Mouse (Mus musculus): Measurements from ENCODE around the gene Ugcg. TPM values are rescaled to one million over a fixed set of nuclear protein-coding genes. Genes with fewer than 3 reads are reported as not detected.

The Ugcg gene
- polyA plus RNA-seq, 1 experiment from 2014 or later, result 8.4 TPM

DNA sequence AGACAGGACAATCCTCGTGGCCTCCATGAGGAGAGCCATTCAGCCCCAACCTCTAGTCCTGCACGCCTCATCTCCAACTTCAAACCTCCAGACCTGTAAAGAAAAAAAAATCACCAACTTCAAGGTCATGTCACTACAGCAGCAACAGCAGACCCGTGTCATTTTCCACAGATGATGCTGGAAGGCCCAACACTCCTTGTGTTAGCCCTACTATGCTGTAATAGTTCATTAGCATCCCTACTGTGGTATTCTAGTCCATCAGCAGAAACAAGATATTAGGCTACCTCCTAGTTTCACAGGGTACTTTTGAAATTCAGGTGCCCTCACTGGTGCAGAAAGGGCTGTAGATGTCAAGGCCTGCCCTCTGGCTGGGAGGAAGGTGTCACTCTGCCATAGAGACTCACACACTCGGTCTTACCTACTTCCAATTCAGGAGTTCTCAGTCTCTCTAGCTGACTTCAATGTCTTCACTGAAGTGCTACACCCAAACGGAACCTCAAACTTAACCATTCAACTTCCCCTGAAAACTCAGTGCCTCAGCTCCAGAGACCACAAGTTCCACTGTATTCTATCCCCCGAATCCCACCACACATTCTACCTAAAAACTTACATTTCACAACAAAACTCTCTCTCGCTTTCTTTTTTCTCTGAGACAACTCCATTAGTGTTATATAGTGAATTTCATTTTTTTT, 54.9 kb downstream of the Ugcg start:
- ATAC-seq (no peak), DNase-seq (no peak)
- Histone ChIP-seq H3K4me1 (ENCODE audit: insufficient read depth) (peaks cover 55% of the 10 kb centered on the region), H3K4me2 (ENCODE audit: low read depth, low read length) (peak overlapping the region; percentile 51; the same call in 1 of the 2 replicates), H3K27ac (ENCODE audit: low read depth) (peak overlapping the region; percentile 89), H3K9ac (replicated peaks) (0 out of 2 replicates have a peak overlapping the region, but pooled peaks have one; percentile 31), H3K27me3 (ENCODE audit: insufficient read depth, low read length) (no peaks in the 10 kb centered on the region), H3K4me3 (ENCODE audit: low read depth, low read length) (no peak overlapping the region), H3K36me3 (replicated peaks; ENCODE audit: insufficient read depth, low read length) (no peaks in the 10 kb centered on the region), H3K9me3 (ENCODE audit: low read length) (no peaks in the 10 kb centered on the region)
- no peak for TF ChIP-seq CTCF (IDR thresholded peaks at IDR 0.05; ENCODE audit: low read depth)
- no peak for TF ChIP-seq EP300 (IDR thresholded peaks at IDR 0.05; ENCODE audit: low read depth)
- WGBS (ENCODE audit: insufficient replicate concordance), result 52% methylated on average over 7 of the region's 7 CpGs

DNA sequence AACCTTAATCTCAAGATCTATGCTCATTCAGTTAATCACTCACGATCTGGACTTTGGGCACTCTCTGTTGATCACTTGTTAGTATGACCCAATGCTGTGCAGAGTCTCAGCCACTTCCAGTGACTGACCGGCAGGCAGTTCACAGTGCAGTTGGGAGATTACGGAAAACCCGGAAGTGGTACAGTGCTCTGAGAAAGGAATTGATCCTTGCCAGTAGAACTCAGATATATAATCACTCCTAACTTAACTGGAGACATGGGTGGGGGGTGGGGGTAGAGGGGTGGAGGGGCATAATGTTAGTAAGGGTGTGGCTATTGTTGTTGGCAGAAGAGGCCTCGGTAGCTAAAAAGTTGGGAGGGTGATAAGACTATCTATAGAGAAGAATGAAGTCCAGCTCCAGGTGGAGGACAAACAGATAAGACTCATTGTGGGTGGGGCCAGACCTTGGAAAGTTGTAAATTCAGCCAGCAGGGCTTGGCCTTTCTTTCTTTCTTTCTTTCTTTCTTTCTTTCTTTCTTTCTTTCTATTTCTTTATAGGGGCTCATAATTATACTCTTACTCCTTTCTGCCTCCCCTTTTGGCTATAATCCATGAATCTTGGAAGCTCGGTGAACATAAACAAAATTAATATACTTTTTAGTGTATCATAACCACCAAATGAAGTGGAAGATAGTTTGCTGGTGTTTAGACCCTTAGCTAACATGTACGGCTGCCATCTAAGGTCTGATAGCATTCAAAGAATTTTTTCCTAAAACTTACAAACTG, 55.9 kb downstream of the Ugcg start:
- Histone ChIP-seq H3K27me3 (ENCODE audit: insufficient read depth, low read length) (no peaks in the 10 kb centered on the region), H3K36me3 (replicated peaks; ENCODE audit: insufficient read depth, low read length) (no peaks in the 10 kb centered on the region), H3K9ac (replicated peaks) (0 out of 2 replicates have a peak overlapping the region, but pooled peaks have one; percentile 31), H3K4me3 (ENCODE audit: low read depth, low read length) (no peak overlapping the region), H3K9me3 (ENCODE audit: low read length) (no peaks in the 10 kb centered on the region), H3K4me2 (ENCODE audit: low read depth, low read length) (peak overlapping the region; percentile 51), H3K27ac (ENCODE audit: low read depth) (peak overlapping the region; percentile 89), H3K4me1 (ENCODE audit: insufficient read depth) (peaks cover 49% of the 10 kb centered on the region)
- DNase-seq (peak; percentile 42), ATAC-seq (peak; percentile 89)
- peak; percentile 87 for TF ChIP-seq EP300 (IDR thresholded peaks at IDR 0.05; ENCODE audit: low read depth)
- no peak for TF ChIP-seq CTCF (IDR thresholded peaks at IDR 0.05; ENCODE audit: low read depth)
- WGBS (ENCODE audit: insufficient replicate concordance), result 39% methylated on average over 7 of the region's 7 CpGs

DNA sequence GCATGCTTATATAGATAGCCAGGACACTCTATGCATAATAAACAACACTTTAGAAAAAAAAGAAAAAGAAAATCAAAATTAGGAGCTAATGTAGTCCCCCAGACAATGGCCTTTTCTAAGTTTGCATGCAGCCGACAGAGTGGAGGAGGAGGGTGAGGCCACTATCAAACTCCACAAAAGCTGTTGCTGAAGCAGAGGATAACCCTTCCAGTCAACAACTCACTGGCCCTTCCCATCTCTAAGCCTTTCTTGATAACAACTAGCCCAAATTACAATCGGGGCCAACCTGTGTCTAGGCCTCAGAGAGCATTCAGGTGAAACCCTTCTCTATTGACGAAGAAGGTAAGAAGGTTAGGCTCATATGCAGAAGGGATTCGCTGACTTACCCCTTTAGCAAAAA, 56.7 kb downstream of the Ugcg start:
- H3K4me2 ChIP-seq (ENCODE audit: low read depth, low read length), result peak overlapping the region; percentile 51
- 61% methylated on average over 4 of the region's 4 CpGs for WGBS (ENCODE audit: insufficient replicate concordance)
- H3K4me1 ChIP-seq (ENCODE audit: insufficient read depth), result peaks cover 45% of the 10 kb centered on the region
- no peaks in the 10 kb centered on the region for H3K9me3 ChIP-seq (ENCODE audit: low read length)
- ATAC-seq, result no peak
- H3K27me3 ChIP-seq (ENCODE audit: insufficient read depth, low read length), result no peaks in the 10 kb centered on the region
- no peak for DNase-seq
- 0 out of 2 replicates have a peak overlapping the region, but pooled peaks have one; percentile 6 for H3K9ac ChIP-seq (replicated peaks)
- H3K27ac ChIP-seq (ENCODE audit: low read depth), result peak overlapping the region; percentile 89
- TF ChIP-seq CTCF (IDR thresholded peaks at IDR 0.05; ENCODE audit: low read depth) (no peak), EP300 (IDR thresholded peaks at IDR 0.05; ENCODE audit: low read depth) (peak; percentile 58; the same call in 1 of the 2 replicates)
- no peaks in the 10 kb centered on the region for H3K36me3 ChIP-seq (replicated peaks; ENCODE audit: insufficient read depth, low read length)
- no peak overlapping the region for H3K4me3 ChIP-seq (ENCODE audit: low read depth, low read length)

DNA sequence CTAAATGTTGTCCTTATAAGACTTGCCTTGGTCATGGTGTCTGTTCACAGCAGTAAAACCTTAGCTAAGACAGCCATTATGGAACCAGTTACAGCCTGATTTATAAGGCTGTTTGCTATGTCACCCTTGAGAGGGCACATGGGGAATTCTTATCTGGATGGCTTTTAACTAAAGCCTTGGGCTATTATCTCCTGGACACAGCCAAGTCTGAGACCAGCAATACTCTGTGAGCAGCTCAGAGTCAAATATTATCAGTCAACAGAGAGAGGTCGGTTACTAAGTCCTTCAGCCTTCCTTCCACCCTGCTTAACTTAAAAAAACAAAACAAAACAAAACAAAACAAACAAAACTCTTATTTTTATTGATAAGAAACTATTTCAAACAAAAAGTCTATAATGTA, 58.5 kb downstream of the Ugcg start:
- TF ChIP-seq EP300 (IDR thresholded peaks at IDR 0.05; ENCODE audit: low read depth) (peak; percentile 97), CTCF (IDR thresholded peaks at IDR 0.05; ENCODE audit: low read depth) (no peak)
- Histone ChIP-seq H3K9me3 (ENCODE audit: low read length) (no peaks in the 10 kb centered on the region), H3K27ac (ENCODE audit: low read depth) (peak overlapping the region; percentile 73), H3K9ac (replicated peaks) (no peak overlapping the region), H3K4me3 (ENCODE audit: low read depth, low read length) (no peak overlapping the region), H3K4me1 (ENCODE audit: insufficient read depth) (peaks cover 42% of the 10 kb centered on the region), H3K4me2 (ENCODE audit: low read depth, low read length) (peak overlapping the region; percentile 38; the same call in 1 of the 2 replicates), H3K36me3 (replicated peaks; ENCODE audit: insufficient read depth, low read length) (no peaks in the 10 kb centered on the region), H3K27me3 (ENCODE audit: insufficient read depth, low read length) (no peaks in the 10 kb centered on the region)
- ATAC-seq (peak; percentile 73), DNase-seq (no peak)
- WGBS (ENCODE audit: insufficient replicate concordance), result 24% methylated on average over 1 of the region's 1 CpGs

DNA sequence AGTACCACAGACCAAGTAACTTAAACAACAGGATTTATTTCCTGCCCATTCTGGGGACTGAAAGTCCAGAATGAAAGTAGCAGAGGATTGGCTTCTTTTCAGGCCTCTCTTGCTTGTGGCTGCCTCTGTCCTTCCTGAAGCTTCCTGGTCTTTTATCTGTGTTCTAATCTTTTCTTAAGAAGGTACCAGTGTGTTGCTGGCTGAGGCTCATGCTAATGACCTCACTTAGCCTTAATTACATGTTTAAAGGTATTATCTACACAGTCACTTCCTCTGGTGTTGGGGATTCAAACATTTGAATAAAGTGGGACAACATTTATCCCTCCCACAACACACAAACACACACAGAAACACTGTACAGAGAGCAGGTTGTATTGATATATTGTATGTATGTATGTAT, 59.0 kb downstream of the Ugcg start:
- H3K4me2 ChIP-seq (ENCODE audit: low read depth, low read length), result no peak overlapping the region

DNA sequence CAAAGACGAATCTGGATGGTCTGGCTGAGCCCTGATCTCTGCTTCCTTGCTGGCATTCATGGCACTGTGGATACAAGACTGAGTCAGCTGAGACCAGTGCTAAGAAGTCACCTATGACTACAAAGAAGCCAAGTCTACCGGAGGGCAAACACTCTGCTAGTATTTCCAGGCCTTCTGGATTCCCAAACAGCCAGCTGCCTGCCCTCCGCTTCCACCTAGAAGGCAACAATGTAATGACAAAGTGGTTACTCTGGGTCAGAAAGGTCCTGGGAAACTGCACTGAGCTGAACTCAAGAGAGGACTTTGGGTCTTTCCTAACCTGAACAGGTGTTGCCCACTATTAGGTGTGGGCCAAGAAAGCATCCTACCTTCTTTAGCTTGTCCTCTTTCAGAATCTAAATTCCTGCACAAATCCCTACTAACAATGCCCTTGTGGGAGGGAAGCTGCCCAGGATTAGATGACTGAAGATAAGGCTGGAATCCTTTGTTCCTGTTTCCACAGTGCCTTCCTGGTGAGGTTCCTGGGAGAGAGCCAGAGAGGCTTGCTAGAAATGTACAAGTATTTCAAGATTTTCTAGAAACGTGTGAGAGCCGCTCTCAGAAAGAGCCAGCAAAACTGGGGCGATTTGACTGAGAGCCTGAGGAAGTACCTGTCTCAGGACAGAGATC, 63.5 kb downstream of the Ugcg start:
- Histone ChIP-seq H3K9ac (replicated peaks) (no peak overlapping the region; the same call in 1 of the 2 replicates), H3K4me2 (ENCODE audit: low read depth, low read length) (no peak overlapping the region), H3K36me3 (replicated peaks; ENCODE audit: insufficient read depth, low read length) (no peaks in the 10 kb centered on the region), H3K27me3 (ENCODE audit: insufficient read depth, low read length) (no peaks in the 10 kb centered on the region), H3K4me3 (ENCODE audit: low read depth, low read length) (no peak overlapping the region), H3K9me3 (ENCODE audit: low read length) (no peaks in the 10 kb centered on the region), H3K4me1 (ENCODE audit: insufficient read depth) (peaks cover 19% of the 10 kb centered on the region), H3K27ac (ENCODE audit: low read depth) (no peak overlapping the region)
- 71% methylated on average over 6 of the region's 6 CpGs for WGBS (ENCODE audit: insufficient replicate concordance)
- no peak for ATAC-seq
- TF ChIP-seq EP300 (IDR thresholded peaks at IDR 0.05; ENCODE audit: low read depth) (no peak), CTCF (IDR thresholded peaks at IDR 0.05; ENCODE audit: low read depth) (no peak)
- DNase-seq, result no peak

More for the DNA sequence above, 59.0 kb downstream of the Ugcg start:
- Histone ChIP-seq H3K27me3 (ENCODE audit: insufficient read depth, low read length) (no peaks in the 10 kb centered on the region), H3K4me1 (ENCODE audit: insufficient read depth) (peaks cover 44% of the 10 kb centered on the region), H3K4me3 (ENCODE audit: low read depth, low read length) (no peak overlapping the region), H3K9me3 (ENCODE audit: low read length) (no peaks in the 10 kb centered on the region), H3K36me3 (replicated peaks; ENCODE audit: insufficient read depth, low read length) (no peaks in the 10 kb centered on the region), H3K9ac (replicated peaks) (no peak overlapping the region), H3K27ac (ENCODE audit: low read depth) (peak overlapping the region; percentile 73)
- ATAC-seq (no peak), DNase-seq (no peak)
- no peak for TF ChIP-seq EP300 (IDR thresholded peaks at IDR 0.05; ENCODE audit: low read depth)
